Mouse (Mus musculus) lung, postnatal 0 days (tissue): ENCODE data around the gene Slc5a6.

ENCODE experiments used
- CTCF ChIP-seq: IDR thresholded peaks from 2 replicates; pipeline ENCODE4 v1.5.1; 2016; ENCODE audit warnings: antibody characterized with exemption, mild to moderate bottlenecking
- EP300 ChIP-seq: IDR thresholded peaks from 2 replicates; pipeline ENCODE4 v1.6.1; 2016; ENCODE audit warnings: antibody characterized with exemption, mild to moderate bottlenecking, control low read depth

DNA sequence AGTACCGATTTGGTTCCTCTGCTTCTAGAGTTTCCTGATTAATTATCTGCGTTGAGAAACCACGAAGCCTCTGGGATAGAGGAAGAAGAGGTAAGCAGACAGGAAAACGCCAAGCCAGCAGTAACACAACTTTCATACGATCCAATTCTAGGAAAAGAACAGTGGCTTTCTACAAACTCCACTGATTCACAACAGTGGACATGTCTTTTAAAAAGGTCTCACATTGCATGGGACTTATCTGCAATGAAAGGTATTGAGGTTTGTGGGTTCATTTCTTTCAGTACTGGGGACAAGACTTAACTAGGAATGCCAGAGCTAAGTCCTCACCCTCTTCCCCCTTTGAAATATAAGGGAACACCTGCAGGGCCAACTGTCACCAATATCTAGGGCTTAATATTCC is 1.6 kb downstream of the Slc5a6 start:
- no peak for TF ChIP-seq EP300
- TF ChIP-seq CTCF = no peak
